Mouse (Mus musculus): ENCODE results near the gene Scaf4. TPM values are rescaled to one million over a fixed set of nuclear protein-coding genes. Genes with fewer than 3 reads are reported as not detected.

The Scaf4 gene
- total RNA-seq (2021) = 10 to 100 TPM; 16.6 to 18.2 TPM
- long read RNA-seq, experiment 1, partial matches to known transcripts = 0 of 1 reads
- long read RNA-seq, experiment 1, other reads (novel, unspliced or antisense) = 1 of 1 reads
- long read RNA-seq, experiment 2, full-length matches to known transcripts = 1 of 3 reads
- long read RNA-seq, experiment 2, partial matches to known transcripts = 1 of 3 reads
- long read RNA-seq, experiment 2, other reads (novel, unspliced or antisense) = 1 of 3 reads

DNA sequence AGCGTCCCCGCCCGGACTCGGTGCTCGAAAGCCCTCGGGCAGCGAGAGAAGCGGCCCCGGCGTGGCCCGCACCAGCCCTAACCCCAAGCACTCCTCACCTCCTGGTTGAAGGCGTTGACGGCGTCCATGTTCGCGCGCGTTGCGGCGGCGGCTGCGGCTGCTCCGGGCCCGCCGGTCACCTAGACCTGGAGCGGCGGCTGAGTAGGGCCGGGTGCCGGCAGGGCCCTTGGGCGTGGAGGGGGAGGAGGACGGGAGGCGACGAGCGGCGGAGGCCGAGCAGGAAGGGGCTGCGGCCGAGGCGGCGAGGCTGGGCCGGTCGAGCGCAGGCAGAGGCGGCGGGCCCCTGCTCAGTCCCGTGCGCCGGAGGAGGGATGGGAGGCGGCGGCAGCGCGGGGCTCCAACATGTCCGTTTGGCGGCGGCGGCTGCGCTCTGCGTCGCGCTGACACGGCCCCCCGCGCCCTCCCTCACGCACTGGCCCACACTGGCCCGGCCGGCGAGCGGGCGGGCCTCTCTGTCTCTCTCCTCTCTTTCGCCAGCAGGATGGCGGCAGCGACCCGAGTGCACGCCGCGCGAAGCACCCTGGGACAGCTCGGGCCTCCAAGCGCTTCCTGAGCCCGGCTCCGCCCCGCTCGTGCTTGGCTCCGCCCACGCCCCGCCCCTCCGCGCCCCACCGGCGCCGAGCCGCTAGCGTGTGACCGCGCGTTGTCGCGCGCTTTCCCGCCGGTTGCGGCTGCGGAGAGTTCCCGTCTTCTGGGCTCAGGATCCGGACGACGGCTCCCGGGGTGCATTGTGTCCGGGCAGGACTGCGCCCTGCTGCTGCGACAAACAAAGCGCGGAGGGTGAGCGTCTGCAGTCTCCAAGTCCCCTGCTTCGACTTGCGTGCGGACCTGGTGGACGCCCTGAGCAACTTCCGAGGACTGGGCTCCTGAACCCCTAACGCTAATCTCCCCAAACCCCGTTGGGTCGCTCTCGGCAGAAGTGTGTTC lies at the start of gene Scaf4:
TSS of gene Scaf4 (minus strand) at position 599 of the 987 bp plus-strand sequence.
- peak; percentile 97 for DNase-seq

DNA sequence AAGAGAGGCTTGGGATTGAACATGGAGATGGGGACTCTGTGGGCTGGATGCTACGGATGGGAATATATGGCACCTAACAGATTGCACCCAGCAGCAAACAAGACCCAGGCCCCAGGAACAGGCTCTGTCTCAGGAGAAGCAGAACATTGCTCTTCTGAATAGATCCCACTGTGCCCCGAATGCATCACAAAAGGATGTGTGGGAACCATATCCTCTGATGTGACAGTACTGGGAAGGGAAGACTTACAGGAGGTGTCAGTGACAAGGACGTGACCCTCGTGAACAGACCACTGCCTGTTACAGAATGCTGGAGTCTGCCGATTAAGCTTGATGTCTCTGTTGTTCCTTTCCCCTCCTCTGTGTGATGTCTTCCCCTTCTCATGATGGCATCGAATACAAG lies 48.2 kb upstream of the Scaf4 start:
- DNase-seq = no peak

GRCm38 (mm10) chr16:90330979-90331378 lies 46.7 kb upstream of the Scaf4 start:
- no peak for DNase-seq

- DNase-seq = no peak
These were observed 45.2 kb upstream of the Scaf4 start for GRCm38 (mm10) chr16:90329511-90329910.

DNA sequence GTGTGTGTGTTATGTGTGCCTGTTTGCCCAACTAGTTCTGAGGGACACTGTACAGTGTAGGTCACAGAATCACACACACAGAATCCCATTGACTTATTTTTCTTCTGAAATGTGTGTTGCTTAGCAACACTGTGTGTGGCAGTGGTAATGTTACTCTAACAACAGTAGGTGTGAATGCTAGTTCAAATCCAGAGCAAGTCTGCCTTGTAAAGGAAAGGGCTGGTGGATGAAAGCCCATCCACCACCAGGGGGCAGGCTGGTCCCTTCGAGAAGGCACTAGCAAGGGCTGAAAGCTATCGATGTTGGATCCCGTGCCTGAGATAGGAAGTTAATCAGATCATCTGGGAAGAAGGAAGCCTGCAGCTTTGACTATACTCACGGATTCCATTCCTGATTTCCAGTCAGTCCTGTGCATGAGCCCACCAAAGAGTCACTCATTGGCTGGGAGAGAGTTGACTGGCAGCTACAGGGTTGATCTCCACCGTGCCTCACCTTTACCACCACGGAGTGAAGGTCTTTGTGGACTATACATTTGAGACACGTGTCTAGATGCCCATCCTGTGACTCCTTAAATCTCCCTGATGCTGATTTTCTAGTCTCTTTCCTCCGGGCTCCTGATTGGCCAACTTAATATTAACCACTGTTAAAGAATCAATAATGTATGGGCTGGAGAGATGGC lies 38.7 kb upstream of the Scaf4 start:
- DNase-seq = peak; percentile 56

GRCm38 (mm10) chr16:90319321-90319720 lies 35.0 kb upstream of the Scaf4 start:
- no peak for DNase-seq

DNA sequence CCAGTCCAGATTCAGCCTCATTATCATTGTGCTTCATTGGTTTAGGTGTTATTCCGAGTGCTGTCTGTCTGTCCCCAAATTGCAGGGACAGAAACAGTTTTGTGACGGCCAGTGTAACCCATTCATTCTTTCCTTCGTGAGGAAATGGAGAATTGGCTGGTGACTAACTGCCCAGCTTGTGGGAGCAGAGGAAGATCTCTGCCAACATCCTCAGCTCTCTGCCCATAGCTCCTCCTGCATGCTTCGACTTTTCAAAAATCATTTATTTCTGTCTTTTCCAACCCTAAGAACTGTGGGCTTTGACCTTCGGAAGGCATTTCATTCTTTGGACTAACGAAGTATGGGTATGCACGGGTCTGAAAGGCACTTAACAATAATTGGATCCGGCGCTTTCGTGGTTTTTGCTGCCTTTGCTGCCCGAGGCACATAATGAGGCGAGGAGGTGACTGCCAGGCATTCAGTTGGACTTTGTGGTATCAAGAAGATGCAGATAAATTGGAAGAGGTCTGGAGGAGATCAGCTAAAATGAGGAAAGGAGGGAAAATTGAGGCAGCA lies 34.1 kb upstream of the Scaf4 start:
- DNase-seq = no peak

GRCm38 (mm10) chr16:90317777-90318176 lies 33.5 kb upstream of the Scaf4 start:
- DNase-seq = no peak

DNA sequence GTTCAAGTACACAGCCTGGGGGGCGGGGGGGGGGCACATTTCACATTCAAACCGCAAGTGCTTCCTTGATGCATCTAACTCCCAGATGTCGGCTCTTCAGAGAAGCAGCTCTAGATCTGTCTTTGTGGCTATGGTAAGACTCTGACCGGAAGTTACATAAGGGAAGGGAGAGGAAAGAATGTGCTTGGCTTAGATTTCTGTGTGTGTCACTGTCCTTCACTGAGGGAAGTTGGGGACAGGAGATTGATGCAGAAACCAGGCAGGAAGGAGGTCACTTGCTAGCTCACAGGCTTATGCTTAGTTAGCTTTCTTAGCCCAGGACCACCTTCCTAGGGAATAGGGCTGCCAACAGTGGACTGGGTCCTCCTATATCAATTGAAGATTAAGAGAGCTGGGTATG lies 31.6 kb upstream of the Scaf4 start:
- no peak for DNase-seq

- no peak for DNase-seq
These were observed 28.3 kb upstream of the Scaf4 start for GRCm38 (mm10) chr16:90312449-90313082.

DNA sequence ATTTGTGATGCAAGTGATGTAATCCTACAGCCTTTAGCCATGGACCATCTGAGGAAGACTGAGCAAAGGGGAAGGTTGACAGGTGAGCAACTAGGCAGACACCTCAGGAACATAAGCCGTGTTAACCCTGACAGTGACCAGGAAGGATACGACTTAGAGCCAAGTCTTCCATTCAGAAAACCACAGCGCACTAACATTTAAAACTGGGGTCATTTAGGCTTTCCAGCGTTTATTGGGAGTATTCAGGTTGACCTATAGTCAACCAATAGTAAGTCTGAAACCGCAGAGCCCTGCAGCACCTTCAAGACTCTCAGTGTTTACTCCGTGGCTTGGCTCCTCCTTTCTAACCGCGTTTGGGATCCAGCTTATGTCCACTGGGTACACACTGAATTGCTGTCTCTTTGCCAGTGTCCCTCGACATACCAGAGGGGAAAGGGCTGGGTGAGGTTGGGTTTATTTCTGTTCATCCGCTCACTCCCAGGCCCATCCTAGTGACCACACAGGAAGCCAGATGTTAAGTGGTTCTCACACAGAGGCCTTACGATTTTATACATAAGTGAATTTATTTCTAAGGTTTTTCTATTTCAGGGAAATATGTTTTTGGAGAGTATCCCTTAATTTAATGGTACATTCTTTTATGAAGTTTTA lies 26.3 kb upstream of the Scaf4 start:
- DNase-seq = no peak

- no peak for DNase-seq
These were observed 25.5 kb upstream of the Scaf4 start for GRCm38 (mm10) chr16:90309784-90310183.

GRCm38 (mm10) chr16:90303988-90304299 lies 19.6 kb upstream of the Scaf4 start:
- no peak for DNase-seq

GRCm38 (mm10) chr16:90303286-90303987 lies 19.1 kb upstream of the Scaf4 start:
- no peak for DNase-seq

- no peak for DNase-seq
These were observed 17.4 kb upstream of the Scaf4 start for GRCm38 (mm10) chr16:90301706-90302105.

DNA sequence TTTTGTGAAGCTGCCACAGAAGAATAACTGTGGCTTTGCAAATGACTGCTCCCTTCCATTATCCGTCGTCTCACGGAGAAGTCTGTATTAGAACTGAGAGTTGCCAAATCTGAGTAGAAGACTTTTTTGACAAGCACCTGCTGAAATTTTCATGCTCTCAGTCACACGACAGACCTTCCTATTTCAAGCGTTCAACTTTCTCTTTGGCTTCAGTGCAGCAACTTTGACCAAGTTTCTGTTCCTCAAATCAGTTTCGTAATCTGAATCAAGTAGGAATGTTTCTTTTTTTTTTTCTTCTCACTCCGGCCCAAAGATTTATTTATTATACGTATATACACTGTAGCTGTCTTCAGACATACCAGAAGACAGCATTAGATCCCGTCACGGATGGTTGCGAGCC lies 16.6 kb upstream of the Scaf4 start:
- no peak for DNase-seq

- no peak for DNase-seq
These were observed 15.3 kb upstream of the Scaf4 start for GRCm38 (mm10) chr16:90299591-90299990.

- DNase-seq = no peak
These were observed 14.4 kb upstream of the Scaf4 start for GRCm38 (mm10) chr16:90298426-90299300.

DNA sequence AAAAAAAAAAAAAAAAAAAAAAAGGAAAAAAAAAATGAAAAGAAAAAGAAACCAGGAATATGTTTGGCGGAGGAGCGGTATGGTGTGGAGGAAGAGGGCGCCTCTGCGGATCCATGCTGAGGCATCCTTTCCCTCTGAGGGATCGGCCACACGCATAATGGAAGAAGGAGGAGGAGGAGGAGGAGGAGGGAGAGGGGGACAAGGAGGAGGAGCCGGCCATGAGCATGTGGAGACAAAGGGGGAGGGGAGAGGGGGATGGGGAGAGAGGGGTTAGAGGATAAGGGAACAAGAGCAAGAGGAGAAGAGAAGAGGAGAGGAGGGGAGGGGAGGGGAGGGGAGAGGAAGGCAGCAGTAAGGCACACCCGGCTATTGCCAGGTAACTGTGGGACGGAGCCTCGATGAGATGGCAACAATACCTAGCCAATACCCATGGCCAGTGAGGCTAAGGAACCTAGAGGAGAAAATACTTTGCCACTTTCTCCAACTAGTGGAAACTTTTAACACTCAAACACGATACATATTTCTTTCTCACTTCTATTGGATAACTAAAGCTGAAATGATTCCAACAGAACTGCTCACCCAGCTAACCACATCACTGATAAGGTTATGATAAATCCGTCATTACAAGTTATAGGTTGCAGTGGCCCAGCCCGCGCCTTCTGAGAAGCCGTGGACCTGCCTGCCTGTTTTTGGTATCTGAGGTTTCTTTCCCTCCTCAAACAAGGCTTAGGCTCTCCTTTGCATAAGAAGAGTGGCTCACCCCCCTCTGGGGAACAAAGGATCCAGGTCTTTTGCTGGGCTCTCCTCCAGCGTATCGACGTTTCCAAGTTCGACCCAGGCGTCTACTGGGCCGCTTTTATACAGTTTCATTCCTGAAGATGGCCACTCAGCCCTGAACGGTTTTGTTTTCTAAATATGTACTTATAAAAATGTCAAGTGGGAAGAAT lies 13.4 kb upstream of the Scaf4 start:
- DNase-seq = no peak
